Mouse (Mus musculus): ENCODE results near the gene Eloa.
"Not testable (repeated sequence)": the region's sequence is repeated elsewhere in the genome, so short reads cannot be mapped to it uniquely, and the experiment has no call there.

Eloa gene

DNA sequence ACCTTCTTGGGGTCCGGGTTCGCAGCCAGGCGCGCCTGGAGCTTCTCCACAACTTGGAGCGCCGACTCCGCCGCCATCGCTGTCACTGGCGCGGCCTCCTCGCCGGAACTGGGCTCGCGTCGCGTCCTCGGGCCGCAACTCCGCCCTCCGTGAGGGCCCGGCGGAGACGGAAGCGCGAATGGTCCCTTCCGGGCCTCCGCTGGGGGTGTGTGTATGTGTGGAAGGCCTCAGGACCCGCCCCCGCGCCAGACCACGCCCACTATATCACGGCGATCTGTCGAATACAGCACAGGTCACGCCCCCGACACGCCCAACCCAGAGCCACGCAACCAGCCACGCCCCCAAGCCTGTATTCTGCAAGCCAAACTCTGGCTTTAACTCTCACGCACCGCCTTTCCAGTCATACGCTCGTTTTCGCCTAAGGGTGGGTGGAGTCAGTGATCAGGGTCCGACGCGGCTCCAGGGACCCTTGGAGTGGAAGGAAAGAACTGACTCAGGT lies at the start of gene Eloa:
Gene Eloa, minus strand, starts transcription at position 215 of the 499 bp plus-strand sequence.
- peak; percentile 100 for DNase-seq

DNA sequence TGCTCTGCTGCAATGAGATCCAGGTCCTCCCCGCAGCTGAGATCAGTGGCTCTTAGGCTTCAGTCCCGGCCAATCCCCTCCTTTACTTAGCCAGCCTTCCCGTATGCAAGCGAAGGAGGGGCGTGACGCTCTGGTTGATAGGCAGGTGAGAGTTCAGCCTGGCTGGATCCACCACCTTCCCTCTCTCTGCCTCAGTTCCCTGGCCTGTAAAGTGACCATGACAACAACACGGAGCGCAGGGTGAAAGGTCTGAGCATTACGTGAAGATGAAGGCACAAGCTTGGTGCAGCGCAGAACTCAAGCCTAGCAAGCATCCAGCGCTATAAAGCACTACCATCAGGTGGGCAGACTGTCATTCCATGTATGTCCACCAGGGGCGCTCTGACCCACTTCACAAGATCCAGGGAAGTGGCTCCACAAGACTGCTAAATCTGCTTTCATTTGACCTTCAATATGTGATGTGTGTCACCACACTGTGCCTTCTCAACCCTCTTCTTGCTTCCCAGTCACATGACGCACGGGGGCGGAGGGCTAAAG lies 49.7 kb upstream of the Eloa start:
- peak; percentile 92 for DNase-seq

DNA sequence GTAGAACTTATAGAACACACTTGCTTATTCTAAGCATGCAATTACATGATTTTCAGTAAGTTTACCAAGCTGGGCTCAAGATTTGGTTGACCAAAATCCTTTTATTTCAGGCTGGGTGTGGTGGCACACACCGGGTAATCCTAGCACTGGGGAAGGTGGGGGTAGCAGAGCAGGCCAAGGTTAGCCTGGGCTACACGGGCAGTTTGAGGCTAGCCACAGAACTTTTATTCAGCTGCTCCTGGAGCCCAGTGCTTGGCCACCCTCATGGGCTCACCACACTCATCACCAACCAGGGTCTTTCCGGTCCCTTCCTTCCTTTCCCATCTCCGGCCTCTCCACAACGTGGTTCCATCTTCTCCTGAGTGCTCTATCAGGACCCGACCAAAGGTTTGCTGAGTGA lies 49.0 kb upstream of the Eloa start:
- no peak for DNase-seq

DNA sequence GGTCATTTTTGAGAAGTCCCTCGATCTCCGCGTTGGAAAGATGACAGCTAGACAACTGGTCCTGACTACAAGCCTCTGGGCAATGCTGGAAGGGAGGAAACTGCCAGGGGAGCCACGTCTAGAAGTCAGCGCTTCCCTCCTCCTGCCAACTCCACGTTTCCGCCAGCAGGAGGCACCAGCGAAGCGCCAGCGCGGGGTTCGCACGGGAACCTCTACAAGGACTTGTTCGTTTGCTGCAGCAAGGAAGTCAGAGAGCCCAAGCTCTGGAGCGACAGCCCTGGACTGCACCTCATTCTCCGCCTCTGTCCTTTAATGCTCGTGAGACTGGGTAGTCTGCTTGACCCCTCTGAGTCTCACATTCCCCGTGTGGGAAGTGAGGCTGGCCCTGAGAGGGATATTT lies 48.4 kb upstream of the Eloa start:
- peak; percentile 90 for DNase-seq

DNA sequence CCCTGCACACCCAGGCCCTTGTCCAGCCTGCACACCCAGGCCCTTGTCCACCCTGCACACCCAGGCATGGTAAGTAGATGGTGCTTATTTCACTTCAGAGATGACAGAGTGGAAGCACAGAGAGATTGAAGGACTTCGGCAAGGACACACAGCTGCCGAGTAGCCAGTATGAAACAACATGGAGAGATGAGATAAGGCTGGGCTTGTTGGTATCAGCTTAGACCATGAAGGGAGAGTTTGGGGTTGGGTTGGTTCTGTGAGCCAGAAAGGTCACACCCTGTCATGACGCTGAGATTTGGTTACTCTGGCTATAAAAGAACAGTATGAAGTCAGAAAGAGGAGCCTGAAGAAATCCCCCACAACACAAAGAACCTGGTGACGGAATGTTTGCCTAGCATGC lies 47.8 kb upstream of the Eloa start:
- DNase-seq = no peak

DNA sequence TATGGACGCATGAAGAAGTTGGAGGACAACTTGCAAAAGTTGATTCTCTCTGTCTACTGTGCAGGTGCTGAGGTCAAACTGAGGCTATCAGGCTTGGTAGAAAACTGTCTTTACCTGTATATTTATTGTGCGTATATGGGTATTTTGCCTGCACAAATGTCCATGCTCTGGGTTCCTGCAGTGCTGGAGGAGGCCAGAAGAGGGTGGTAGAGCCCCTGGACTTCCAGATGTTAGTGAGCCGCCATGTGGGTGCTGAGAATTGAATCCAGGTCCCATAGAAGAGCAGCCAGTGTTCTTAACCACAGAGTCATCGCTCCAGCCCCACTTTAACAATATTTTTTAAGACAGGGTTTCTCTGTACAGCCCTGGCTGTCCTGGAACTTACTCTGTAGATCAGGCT lies 41.6 kb upstream of the Eloa start:
- DNase-seq = no peak

DNA sequence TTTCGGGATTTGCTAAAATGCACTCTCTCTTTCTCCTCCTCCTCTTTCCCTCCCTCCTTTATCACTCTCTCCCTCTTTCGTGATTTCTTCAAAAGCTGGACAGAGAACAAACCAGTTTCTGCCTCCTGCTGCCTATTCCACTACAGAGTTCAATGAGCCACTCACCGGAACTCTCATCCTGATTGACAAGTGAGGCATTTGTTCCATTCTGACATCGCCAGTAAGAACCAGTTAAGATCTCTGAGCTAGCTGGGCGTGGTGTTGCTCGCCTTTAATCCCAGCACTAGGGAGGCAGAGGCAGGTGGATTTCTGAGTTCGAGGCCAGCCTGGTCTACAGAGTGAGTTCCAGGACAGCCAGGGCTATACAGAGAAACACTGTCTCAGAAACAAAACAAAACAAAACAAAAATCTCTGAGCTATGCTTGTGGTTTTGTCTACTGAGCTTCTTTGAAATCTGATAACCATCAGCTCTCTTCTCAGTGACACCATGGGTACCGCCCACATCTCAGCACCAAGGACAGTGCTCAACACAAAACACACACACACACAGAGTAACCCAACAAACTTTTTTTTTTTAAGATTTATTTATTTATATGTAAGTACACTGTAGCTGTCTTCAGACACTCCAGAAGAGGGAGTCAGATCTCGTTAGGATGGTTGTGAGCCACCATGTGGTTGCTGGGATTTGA lies 38.4 kb upstream of the Eloa start:
- DNase-seq = not testable (repeated sequence)

DNA sequence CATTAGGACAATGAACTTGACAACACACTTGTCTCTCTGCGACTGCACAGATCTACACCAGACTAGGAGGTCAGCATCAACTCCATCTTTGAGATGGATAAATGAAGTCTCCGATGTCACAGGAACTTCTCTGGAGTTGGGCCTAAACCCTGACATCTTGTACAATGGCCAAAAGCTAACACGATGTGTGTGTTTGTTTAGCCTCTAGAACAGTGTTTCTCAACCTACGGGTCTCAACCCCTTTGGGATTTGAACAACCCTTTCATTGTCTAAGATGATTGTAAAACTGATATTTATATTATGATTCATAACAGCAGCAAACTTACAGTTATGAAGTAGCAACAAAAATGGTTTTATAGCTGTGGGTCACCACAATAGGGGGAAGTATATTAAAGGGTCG lies 36.4 kb upstream of the Eloa start:
- DNase-seq = no peak

DNA sequence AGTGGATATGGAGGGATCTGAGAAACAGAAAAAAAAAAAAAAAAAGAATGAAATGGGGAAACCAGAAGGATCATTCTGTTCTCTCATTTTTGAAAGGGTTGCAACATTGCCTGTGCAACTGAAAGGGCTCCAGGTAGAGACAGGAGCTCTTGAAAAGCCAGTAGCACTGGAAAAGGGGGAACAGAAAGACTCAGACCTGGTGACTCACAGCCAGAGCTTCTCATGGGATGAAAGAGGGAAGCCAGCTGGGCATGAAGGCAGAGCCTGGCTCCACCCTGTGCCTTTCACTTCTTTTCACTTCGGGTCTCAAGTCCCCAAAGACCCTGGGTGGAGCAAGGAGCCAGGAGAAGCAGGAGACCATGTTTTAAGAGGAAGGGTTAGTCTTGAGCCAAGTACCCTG lies 34.5 kb upstream of the Eloa start:
- no peak for DNase-seq

DNA sequence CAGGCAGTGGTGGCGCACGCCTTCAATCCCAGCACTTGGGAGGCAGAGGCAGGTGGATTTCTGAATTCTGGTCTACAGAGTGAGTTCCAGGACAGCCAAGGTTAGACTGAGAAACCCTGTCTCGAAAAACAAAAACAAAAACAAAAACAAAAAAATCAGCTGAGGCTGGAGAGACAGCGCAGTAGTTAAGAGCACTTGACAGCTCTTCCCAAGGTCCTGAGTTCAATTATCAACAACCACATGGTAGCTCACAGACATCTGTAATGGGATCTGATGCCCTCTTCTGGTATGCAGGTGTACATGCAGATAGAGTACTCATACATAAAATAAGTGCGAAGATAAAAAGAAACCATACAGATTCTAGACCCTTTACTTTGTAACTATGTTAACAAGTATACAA lies 32.3 kb upstream of the Eloa start:
- DNase-seq = no peak

DNA sequence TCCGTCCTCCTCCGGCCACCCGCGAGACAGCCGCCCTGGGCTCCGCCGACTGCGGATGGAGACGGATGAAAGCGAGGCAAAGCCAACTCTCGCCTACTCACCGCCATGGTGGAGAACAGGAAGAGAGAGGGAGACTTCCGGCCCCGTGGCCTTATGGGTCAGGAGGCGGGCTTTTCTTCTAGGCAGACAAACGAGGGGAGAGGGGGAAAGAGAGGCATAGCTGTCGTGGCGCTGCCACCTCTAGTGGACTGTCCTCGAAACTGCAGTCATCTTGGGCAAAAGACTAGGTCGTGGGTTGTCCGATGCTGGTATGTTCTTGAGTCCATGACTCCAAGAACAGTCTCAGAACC lies 31.7 kb upstream of the Eloa start, which contains the start of gene Rpl11:
Gene Rpl11, minus strand, starts transcription at position 182 of the 350 bp plus-strand sequence.
- peak; percentile 91 for DNase-seq

DNA sequence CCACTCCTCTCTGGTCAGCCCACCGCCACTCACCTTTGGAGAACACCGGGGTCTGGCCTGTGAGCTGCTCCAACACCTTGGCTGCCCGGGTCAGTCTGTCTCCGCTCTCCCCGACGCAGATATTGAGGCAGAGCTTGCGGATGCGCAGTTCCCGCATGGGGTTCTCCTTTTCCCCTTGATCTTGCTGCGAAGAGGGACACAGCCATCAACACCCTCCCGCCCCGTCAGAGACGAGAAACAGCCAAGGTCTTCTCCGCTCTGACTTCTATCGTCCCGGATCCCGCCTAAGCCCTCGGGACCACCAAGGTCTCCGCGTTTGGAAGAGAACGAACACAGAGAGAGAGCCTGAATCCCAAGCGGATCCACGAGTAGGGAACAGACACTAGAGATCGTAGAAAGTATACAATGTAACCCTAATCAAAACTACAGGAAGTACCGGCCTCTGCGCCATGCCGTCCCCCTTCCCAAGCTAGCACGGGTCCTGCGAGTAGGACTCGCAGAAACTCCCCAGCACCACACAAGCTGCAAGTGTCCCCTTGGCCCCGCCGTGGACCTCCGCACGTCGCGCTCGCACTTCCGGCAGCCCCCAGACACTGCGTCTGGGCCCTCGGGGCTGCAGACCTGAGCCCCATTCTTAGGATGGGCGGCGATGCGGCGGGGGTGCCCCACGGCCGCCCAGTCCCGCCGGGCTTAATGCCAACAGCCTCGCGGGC lies 31.1 kb upstream of the Eloa start:
- peak; percentile 22 for DNase-seq

DNA sequence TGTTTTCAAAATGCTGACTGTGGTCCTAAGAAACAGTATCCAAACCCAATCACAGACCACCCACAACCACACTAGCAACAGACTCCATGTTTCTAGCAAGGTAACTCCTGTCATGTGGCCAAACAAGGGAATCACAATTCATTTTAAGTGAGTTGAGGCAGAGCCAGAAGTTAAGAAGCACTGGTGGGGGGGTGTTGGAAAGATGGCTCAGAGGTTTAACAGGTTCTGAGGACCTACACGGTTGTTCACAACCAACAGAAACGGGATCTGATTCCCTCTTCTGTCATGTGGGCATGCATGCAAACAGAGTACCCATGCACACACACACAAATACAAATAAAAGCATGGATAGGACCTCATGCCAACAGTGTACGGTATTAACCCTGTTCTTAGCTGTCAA lies 30.5 kb upstream of the Eloa start:
- DNase-seq = no peak

DNA sequence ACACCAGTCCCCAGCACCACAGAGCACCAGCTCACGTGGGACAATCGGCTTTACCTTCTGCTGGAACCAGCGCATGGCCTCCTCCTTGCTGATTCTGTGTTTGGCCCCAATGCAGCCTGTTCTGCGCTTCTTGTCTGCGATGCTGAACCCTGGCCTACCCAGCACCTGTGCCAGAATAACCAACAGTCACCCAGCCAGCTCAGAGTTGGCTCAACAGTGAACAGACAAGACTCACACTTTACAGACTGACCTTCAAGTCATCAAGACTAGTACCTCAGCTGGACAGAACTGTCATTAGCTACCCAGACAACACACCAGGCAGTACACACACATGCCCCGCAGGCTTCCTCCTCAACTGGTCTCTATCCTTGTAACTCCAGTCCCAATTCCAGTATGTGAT lies 28.7 kb upstream of the Eloa start:
- DNase-seq = no peak

DNA sequence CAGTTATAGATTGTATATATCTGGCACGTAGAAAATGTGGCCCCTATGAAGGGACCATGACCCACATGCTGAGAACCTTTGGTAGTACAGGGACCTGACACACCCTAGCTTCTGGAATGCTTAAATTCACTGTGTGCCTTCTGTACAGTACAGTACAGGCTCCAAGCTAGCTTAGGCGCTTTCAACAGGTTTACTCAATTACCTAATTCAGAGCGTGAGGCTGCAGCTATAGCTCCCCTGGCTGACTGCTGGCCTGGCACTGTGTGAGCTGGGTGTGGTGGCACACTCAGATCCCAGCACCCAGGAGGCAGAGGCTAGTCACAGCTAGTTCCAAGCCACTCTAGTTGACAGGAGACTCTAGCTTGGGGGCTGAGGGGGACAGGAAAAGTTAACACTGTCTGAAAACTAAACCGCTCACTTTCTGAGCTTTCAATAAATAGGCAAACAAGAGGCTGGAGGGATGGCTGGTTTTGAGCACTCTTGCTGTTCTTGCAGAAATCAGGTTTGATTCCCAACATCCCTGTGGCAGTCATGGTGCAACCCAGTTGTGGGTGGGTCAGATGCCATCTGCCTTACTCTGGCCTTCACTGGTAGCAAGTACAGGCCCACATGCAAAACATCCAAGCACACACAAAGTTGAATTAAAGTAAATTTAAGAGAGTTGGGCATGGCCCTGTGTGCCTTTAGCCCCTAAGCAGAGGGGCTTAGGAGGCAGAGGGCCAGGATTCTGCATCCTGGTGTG lies 26.9 kb upstream of the Eloa start:
- no peak for DNase-seq

DNA sequence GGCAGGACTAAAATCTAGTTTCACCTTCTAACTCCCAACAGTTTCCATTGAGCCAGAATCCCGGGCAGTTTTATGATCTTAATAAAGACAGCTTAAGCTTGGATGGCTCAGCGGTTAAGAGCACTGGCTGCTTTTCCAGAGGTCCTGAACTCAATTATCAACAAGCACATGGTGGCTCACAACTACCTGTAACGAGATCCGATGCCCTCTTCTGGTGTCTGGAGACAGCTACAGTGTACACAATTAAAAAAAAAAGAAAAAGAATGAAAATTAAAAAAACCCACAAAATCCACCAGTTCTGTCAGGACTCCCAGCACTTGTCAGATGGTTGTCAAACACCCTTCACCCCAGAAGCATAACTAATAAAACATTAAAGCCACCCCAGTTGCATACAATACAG lies 26.1 kb upstream of the Eloa start:
- DNase-seq = no peak

DNA sequence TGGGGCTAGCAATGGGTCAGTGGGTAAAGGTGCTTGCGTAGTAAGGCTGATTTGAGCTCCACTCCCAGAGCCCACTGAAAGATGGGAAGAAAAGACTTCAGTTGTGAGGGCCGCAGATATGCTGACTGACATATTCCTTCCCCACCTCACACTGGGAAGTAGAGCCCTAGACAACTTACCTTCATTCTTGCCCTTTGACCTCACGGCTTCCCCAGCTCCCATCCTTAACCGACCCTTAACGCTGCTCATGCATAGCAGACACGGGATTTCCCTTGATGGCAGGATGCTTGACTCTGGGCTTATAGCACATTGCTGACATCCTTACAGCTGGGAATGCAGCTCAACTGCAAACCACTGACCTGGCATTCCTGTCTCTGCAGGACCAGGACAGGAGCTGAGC lies 25.3 kb upstream of the Eloa start:
- DNase-seq = no peak

DNA sequence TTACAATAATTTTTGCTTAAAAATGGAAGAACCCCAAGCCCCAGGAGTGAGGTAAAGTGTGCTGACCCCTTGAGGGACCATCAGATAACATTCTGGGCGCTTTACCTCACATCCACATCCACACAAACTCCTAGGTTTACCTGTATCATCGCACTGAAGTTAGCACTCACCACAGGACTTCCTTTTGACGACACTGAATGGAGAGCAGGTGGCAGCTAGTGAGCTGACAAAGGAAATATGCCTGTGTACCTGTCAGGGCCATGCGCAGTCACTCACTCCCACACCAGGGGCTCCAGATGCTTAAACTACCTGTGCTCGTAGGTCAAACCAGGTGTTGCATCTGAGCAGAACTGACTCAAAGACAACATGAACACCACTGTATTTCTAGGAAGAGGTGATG lies 23.5 kb upstream of the Eloa start:
- peak; percentile 45 for DNase-seq

DNA sequence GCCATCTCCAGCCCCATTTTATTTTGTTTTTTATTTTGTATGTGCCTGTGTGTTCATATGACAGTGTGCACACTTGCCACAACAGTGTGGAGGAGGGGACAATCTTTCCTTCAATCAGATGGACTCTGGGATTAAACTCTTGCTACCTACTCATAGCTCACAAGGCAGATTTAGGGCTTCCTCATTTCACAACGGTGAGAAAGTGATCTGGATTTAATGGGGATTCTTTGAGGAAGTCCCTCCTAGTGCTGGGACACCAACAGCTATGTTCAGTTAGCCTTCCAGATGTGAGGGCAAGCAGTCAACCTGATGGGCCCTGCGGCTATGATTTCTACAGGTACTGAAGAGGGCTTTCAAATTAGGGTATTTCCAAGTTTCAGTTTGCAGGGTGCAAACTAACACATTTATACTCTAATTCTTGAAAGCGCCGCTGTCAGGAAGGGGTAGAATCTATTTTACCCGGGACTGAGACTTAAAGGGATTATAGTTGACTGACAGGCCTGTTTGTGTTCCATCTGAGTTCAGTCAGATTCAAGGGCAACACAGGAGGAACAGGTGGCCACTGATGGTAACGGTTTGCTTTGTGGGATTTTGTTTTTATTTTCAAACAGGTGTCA lies 22.3 kb upstream of the Eloa start:
- DNase-seq = peak; percentile 32

DNA sequence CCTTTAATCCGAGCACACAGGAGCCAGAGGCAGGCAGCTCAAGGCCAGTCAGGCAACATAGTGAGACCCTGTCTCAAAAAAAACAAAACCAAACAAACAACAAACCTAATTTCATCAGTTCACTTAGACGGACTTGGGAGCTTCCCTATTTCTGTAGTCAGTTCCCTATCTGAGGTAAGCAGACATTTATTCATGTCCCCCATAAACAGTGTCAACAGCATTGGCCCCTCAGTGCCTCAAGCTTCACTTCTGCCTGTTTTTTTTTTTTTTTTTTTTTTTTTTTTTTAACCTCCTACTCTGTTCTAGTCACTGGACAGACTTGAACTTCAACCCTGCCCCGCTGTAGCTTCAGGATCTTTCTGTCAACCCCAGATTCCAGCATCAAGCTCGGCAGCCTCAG lies 13.5 kb upstream of the Eloa start:
- no peak for DNase-seq

DNA sequence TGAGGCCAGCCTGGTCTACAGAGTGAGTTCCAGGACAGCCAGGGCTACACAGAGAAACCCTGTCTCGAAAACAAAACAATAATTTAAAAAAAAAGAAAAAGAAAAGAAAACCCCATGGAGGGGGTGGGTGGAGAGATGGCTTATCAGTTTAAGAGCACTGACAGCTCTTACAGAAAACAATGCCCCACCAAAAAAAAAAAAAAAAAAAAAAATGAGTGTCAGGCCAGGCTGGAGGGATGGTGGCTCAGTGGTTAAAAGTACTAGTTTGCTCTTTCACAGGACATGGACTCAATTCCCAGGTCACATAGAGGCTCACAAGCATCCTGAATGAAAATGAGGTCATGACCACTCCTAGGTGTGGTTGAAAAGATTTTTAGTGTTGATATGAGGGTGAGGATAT lies 11.7 kb upstream of the Eloa start:
- DNase-seq = no peak

DNA sequence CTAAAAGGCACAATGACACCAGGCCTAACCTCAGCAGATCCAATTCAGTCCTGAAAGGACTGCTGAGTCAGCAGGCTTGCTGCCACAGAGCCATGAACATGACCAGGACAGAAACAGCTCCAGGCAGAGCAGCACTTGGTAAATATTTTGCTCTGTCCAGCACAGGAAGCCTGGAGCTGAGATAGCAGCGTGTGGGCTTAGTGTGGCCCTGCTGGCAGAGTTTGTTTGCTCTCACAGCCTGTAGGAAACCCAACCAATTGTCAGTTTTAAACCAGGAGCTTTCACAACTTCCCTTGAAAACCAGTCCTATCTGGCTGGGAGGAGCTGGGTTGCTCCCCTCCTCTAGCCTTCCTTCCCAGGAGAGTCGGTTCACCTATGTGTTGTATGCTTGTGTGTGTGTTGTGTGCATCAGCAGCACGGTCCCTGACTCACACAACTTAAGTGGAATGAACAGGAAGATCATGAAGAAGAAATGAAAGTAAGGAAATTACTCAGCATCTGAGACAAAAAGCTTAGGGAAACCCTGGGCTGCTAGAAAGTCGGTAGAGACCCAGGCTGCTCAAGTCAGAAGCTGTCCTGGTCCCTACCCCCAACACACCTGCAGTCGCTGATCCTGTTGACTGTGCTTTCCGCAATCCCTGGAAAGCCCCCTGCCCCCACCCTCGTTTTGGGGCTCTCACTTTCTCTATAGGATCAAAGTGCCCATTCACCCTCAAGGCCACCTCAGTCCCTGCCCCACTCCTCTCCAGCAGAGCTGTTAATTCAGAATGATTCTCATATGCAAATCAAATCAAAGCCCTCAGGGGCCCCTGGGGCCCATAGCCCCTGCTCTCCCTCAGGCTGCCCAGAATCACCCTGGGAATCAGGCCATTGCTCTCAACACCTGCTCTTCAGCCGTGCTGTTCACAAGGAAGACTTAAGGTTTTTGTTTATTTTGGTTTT lies 9.7 kb upstream of the Eloa start:
- DNase-seq = peak; percentile 16
